8 mouse cellular contexts compared by ENCODE assay signal in genomic region chr7:65577118-65577517, GRCm38 (mm10). TPM values are rescaled to one million over a fixed set of nuclear protein-coding genes. Genes with fewer than 3 reads are reported as not detected.
DNase-seq lines count a peak whose midpoint lies in the region; ATAC-seq lines count a peak whose summit lies in the region.
"Had no signal": no experiment of that assay in that cellular context is flagged by ENCODE, and none has a peak within 500 bp of the region (broad histone marks: within the 10 kb centered on the region; RNA-seq: fewer than 3 reads in every experiment).

No protein-coding gene starts in this region.

- intact Hi-C loops in heart, postnatal 36 days (cut with DNase I) = no loop called here

- H3K4me2 ChIP-seq in embryonic facial prominence, embryonic 15.5 days (replicated peaks) = 0 out of 2 replicates have a peak overlapping the region, but pooled peaks have one; percentile 24

- H3K27ac ChIP-seq in embryonic facial prominence, embryonic 15.5 days (replicated peaks) = no peak overlapping the region

- ATAC-seq in embryonic facial prominence, embryonic 15.5 days (ENCODE audit: insufficient number of reproducible peaks, low FRiP score, low TSS enrichment, low read depth) = no peak
- ATAC-seq in erythroid progenitor cell, adult 5-6 weeks (replicated peaks; ENCODE audit: low FRiP score, poor library complexity, severe bottlenecking) = no peak

- H3K4me1 ChIP-seq in embryonic facial prominence, embryonic 15.5 days = peaks cover 4% of the 10 kb centered on the region; the same call in 1 of the 2 replicates

- no peak overlapping the region for H3K9ac ChIP-seq in embryonic facial prominence, embryonic 15.5 days

- H3K9me3 ChIP-seq in embryonic facial prominence, embryonic 15.5 days (replicated peaks) = no peaks in the 10 kb centered on the region

- no peaks in the 10 kb centered on the region for H3K27me3 ChIP-seq in embryonic facial prominence, embryonic 15.5 days

- no peak overlapping the region for H3K4me3 ChIP-seq in embryonic facial prominence, embryonic 15.5 days (replicated peaks)

- DNase-seq in adrenal gland, postnatal 14 days = peak; percentile 28
- peak; percentile 56 for DNase-seq in brain, adult 2 months (ENCODE audit: low read depth, low spot score)
- DNase-seq in mesoderm, embryonic 11.5 days (ENCODE audit: low read depth, low spot score) = peak; percentile 37
- DNase-seq in heart, postnatal 36 days = no peak
- DNase-seq in lung, postnatal 25 days (ENCODE audit: low spot score) = no peak
- DNase-seq: thymus, postnatal 36 days had no signal

- H3K36me3 ChIP-seq in embryonic facial prominence, embryonic 15.5 days = no peaks in the 10 kb centered on the region

- WGBS in embryonic facial prominence, embryonic 15.5 days = 21% methylated on average over 12 of the region's 12 CpGs

RNA-seq across cellular contexts. Expression of gene Tjp1, which starts 49.5 kb away (rescaled TPM):
- 96.7 and 105 TPM in 2 replicates for total RNA-seq in adrenal gland, postnatal 14 days (2021)
- polyA plus RNA-seq in embryonic facial prominence, embryonic 15.5 days (2015; fragmentation: Nextera tagmentation; extraction: Ambion mirVana) = 21.2 TPM in 2 replicates
- 5.4 and 5.8 TPM in 2 replicates for total RNA-seq in erythroid progenitor cell, adult 5-6 weeks (2015; ENCODE audit: low replicate concordance)
- total RNA-seq in erythroid progenitor cell, adult 5-6 weeks (2017; ENCODE audit: low replicate concordance) = 7.6 and 12.0 TPM in 2 replicates
- total RNA-seq in heart, postnatal 36 days (2021) = 100 to 1,000 TPM; 110 to 116 TPM

Comparison
In these comparisons a context has a peak if more than half of its experiments do, and no peak if none do; other contexts are left out.
1. DNase-seq: peak in adrenal gland, postnatal 14 days (single experiment), brain, adult 2 months (single experiment) and mesoderm, embryonic 11.5 days (single experiment); none in heart, postnatal 36 days (0 of 2) and lung, postnatal 25 days (single experiment).